Mouse (Mus musculus) lung, adult 2 months (tissue): ENCODE data around the gene Atoh7.

Source experiments
- CTCF ChIP-seq: fragments of 200-500 bp; IDR thresholded peaks from 2 replicates; pipeline ENCODE4 v1.5.1; 2011; ENCODE audit warnings: mild to moderate bottlenecking, low read length, control low read depth; ENCODE audit not compliant: insufficient read depth
- POLR2A ChIP-seq: fragments of 200-500 bp; IDR thresholded peaks from 2 replicates; pipeline ENCODE4 v1.6.1; 2011; ENCODE audit warnings: low read depth, mild to moderate bottlenecking, control low read depth, low read length, borderline replicate concordance; ENCODE audit errors: extremely low read depth

- TF ChIP-seq CTCF = no peak
- no peak for TF ChIP-seq POLR2A
Measured at GRCm38 (mm10) chr10:63121961-63122360, 22.5 kb downstream of the Atoh7 start.
